Mouse (Mus musculus): ENCODE data around the gene Map7d2. TPM values are rescaled to one million over a fixed set of nuclear protein-coding genes. Genes with fewer than 3 reads are reported as not detected.
"Not testable (repeated sequence)": the region's sequence is repeated elsewhere in the genome, so short reads cannot be mapped to it uniquely, and the experiment has no call there.

The Map7d2 gene
- polyA plus RNA-seq (2015; fragmentation: Nextera tagmentation; extraction: Ambion mirVana) = 37.2 and 40.1 TPM in 2 replicates

GRCm38 (mm10) chrX:159414130-159414828 lies at the start of gene Map7d2:
Map7d2 (plus strand) TSS chrX:159414572.
- peak within 1 kb of the TSS; percentile 56 for H3K9ac ChIP-seq
- H3K27me3 ChIP-seq (replicated peaks) = no peaks in the 10 kb centered on the region
- WGBS = 21% methylated on average over 68 of the region's 83 CpGs
- H3K4me3 ChIP-seq = peak within 1 kb of the TSS; percentile 74
- H3K36me3 ChIP-seq (replicated peaks) = no peaks in the 10 kb centered on the region
- H3K4me1 ChIP-seq = no peaks in the 10 kb centered on the region
- H3K4me2 ChIP-seq = peak within 1 kb of the TSS; percentile 64
- no peaks in the 10 kb centered on the region for H3K9me3 ChIP-seq
- H3K27ac ChIP-seq = peak within 1 kb of the TSS; percentile 81
- peak; percentile 97 for ATAC-seq (replicated peaks)

GRCm38 (mm10) chrX:159371831-159372752 lies 42.3 kb upstream of the Map7d2 start, which contains the start of gene Eif1ax:
Eif1ax (plus strand) TSS chrX:159372178.
- Histone ChIP-seq H3K27me3 (replicated peaks) (no peaks in the 10 kb centered on the region), H3K9ac (peak within 1 kb of the TSS; percentile 57), H3K27ac (peak within 1 kb of the TSS; percentile 84), H3K4me3 (peak within 1 kb of the TSS; percentile 70), H3K36me3 (replicated peaks) (no peaks in the 10 kb centered on the region), H3K9me3 (no peaks in the 10 kb centered on the region), H3K4me1 (0 out of 2 replicates have a peak, but pooled peaks cover 3% of the 10 kb centered on the region), H3K4me2 (peak within 1 kb of the TSS; percentile 52)
- 14% methylated on average over 54 of the region's 76 CpGs for WGBS
- ATAC-seq (replicated peaks) = peak; percentile 96

- Histone ChIP-seq H3K27ac (peak overlapping the region; percentile 84), H3K4me1 (0 out of 2 replicates have a peak, but pooled peaks cover 3% of the 10 kb centered on the region), H3K9me3 (no peaks in the 10 kb centered on the region), H3K4me2 (peak overlapping the region; percentile 52), H3K27me3 (replicated peaks) (no peaks in the 10 kb centered on the region), H3K36me3 (replicated peaks) (no peaks in the 10 kb centered on the region; the same call in 1 of the 2 replicates), H3K4me3 (peak overlapping the region; percentile 70), H3K9ac (peak overlapping the region; percentile 57; the same call in 1 of the 2 replicates)
- WGBS = 18% methylated on average over 9 of the region's 9 CpGs
- ATAC-seq (replicated peaks) = no peak
Observed at GRCm38 (mm10) chrX:159372753-159373144, 41.6 kb upstream of the Map7d2 start.

DNA sequence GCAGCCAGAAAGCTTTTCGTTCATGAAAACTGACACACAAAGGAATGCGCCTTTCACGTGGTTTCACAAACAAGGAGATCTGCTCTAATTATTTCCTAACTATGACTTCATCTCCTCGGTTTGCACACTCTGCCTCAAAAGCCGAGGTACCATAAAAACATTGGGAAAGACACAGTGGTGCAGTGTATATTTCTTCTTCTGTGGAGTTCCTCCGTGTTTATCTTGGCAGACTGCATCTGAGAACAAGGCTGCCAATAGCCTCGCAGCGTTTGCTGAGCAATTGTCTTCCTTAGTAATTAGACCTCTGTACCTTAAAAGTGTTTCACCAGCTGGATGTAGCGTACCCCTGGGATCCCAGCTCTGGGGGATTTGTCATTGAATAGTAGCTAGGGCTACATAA lies 27.3 kb upstream of the Map7d2 start:
- no peaks in the 10 kb centered on the region for H3K27me3 ChIP-seq (replicated peaks)
- no peaks in the 10 kb centered on the region for H3K4me1 ChIP-seq
- H3K36me3 ChIP-seq (replicated peaks) = no peaks in the 10 kb centered on the region
- H3K27ac ChIP-seq = no peak overlapping the region
- no peaks in the 10 kb centered on the region for H3K9me3 ChIP-seq
- no peak for ATAC-seq (replicated peaks)
- H3K9ac ChIP-seq = no peak overlapping the region
- no peak overlapping the region for H3K4me2 ChIP-seq
- no peak overlapping the region for H3K4me3 ChIP-seq
- WGBS = 75% methylated on average over 9 of the region's 9 CpGs

DNA sequence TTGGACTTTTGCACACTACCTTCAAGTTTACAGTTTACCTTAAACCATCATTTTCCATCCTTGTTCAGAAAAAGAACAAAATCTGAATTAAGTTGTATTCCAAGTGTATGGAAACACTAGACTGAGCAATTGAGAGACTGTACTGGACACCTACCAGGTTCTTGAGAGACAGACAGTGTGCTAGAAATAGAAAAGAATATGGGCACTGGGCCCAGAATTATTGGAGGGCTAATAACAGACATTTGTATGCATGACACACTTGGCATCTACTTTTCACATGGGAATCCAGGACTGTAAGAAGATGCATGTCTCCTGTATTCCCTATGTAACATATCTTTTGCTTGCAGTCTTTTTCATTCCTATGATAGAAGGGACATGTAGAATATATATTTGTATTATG lies 25.4 kb upstream of the Map7d2 start:
- H3K27ac ChIP-seq = no peak overlapping the region
- H3K9me3 ChIP-seq = no peaks in the 10 kb centered on the region
- no peaks in the 10 kb centered on the region for H3K27me3 ChIP-seq (replicated peaks)
- H3K9ac ChIP-seq = no peak overlapping the region
- no peak overlapping the region for H3K4me2 ChIP-seq
- H3K4me1 ChIP-seq = no peaks in the 10 kb centered on the region
- no peak for ATAC-seq (replicated peaks)
- no peak overlapping the region for H3K4me3 ChIP-seq
- H3K36me3 ChIP-seq (replicated peaks) = no peaks in the 10 kb centered on the region

DNA sequence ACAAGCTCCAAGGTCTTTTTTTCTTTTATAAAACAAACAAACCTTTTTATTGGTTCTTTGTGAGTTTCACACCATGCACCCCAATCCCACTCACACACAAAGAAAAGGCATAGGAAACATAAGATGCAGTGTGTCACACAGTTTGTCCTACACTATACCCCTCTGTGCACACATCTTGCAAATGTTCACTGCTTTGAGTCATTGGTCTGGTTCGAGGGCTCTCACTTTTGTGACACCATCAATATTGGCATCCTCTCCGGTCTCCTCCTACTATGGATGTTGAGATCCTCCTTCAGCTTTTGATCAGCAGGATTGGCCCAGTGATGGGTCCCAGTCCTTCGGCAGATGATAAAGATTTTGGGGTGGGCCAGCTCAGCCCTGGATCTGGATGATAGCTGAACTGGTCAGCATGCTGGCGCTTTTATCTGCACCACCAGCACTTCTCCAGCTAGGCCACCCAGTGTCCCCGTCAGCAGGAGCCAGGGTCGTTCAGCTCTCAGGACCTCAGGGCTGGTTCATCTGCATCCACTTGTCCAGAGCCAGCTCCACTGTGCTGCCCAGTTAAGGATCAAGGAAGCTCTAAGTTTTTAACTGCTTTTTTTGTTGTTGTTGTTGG lies 23.9 kb upstream of the Map7d2 start:
- ATAC-seq (replicated peaks) = no peak
- H3K9ac ChIP-seq = no peak overlapping the region
- H3K27ac ChIP-seq = no peak overlapping the region
- H3K27me3 ChIP-seq (replicated peaks) = no peaks in the 10 kb centered on the region
- no peak overlapping the region for H3K4me3 ChIP-seq
- WGBS = 83% methylated on average over 6 of the region's 6 CpGs
- H3K4me1 ChIP-seq = no peaks in the 10 kb centered on the region
- H3K36me3 ChIP-seq (replicated peaks) = no peaks in the 10 kb centered on the region
- H3K4me2 ChIP-seq = no peak overlapping the region
- H3K9me3 ChIP-seq = no peaks in the 10 kb centered on the region

DNA sequence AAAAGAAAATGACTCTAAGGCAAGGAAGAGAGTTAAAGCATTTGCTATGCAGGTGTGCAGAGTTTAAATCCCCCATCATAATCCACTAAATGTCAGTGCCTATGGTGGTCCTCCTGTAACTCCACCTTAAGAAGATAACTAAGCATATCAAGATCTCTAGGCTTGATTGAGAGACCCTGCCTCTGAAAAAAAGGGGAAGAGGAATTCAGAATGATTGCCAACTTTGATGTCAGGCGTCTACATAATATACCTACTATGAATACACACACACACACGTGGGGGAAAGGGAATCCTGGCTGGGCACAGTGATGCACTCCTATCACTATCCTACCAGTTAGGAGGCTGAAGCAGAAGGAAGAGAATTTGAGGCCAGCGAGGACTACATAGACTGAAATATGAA lies 23.1 kb upstream of the Map7d2 start:
- H3K4me3 ChIP-seq = no peak overlapping the region

DNA sequence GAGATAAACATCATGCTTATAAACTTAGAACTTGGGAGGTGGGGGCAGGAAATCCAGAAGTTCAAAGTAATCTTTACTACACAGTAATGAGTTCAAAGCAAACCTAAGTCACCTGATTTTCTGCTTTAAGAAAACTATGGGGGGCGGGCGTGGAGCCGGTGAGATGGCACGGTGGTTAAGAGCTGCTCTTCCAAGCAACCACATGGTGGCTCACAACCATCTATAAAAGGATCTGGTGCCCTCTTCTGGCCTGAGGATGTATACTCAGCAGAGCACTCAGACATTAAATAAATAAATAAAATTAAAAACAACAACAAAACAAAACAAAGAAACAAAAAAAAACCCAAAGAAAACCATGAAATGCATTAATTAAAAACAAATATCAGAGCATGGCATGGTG lies 5.1 kb upstream of the Map7d2 start:
- Histone ChIP-seq H3K36me3 (replicated peaks) (no peaks in the 10 kb centered on the region), H3K27me3 (replicated peaks) (no peaks in the 10 kb centered on the region), H3K9ac (no peak overlapping the region), H3K27ac (no peak overlapping the region), H3K4me3 (no peak overlapping the region), H3K4me2 (no peak overlapping the region), H3K9me3 (no peaks in the 10 kb centered on the region), H3K4me1 (no peaks in the 10 kb centered on the region)
- 31% methylated on average over 4 of the region's 4 CpGs for WGBS
- ATAC-seq (replicated peaks) = no peak

More for the DNA sequence above, 23.1 kb upstream of the Map7d2 start:
- no peaks in the 10 kb centered on the region for H3K4me1 ChIP-seq
- H3K4me2 ChIP-seq = no peak overlapping the region
- H3K36me3 ChIP-seq (replicated peaks) = no peaks in the 10 kb centered on the region
- ATAC-seq (replicated peaks) = no peak
- 86% methylated on average over 3 of the region's 3 CpGs for WGBS
- H3K27me3 ChIP-seq (replicated peaks) = no peaks in the 10 kb centered on the region
- H3K9me3 ChIP-seq = no peaks in the 10 kb centered on the region
- no peak overlapping the region for H3K9ac ChIP-seq
- H3K27ac ChIP-seq = no peak overlapping the region

DNA sequence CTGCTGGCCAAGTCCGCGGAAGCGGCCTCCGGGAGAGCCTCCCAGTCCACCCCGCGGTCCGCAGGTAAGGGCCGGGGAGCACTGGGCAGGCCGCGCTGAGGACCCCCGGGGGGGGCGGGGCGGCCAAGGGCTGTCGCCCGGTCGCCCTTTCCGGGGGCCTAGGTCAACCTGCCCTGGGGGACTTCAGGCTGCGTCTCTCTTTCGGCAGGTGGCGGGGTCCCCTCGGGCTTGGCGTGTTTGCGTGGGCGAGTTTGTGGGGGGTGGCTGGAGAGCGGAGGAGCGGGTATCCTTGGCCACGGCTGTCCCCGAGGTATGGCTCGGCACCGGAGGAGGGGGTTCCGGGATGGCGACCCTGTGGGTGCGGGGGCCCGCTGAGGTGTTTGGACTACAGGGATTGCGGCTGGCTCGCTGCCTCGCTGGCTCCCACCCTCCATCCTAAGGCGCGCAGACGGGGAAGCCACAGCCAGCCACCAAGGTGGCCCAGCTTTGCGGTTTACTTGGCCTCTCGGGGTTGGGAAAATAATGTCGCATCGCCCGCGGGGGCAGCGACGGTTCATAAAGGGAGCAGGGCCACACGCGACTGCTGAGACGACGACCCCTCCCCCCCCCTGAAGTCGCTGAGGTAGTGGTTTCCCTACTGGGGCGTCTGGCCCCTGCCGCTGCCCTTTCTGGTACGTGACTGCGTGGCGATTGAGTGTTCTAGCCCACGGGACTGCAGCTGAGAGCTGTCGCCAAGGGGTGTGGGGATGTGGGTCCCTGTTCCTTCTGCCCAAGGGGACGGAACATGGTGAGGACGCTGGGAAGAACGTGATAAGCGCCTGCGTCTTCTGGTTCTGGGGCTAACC lies 679 bp downstream of the Map7d2 start:
- Histone ChIP-seq H3K9me3 (no peaks in the 10 kb centered on the region), H3K4me3 (peak overlapping the region; percentile 74), H3K27ac (peak overlapping the region; percentile 81), H3K4me2 (peak overlapping the region; percentile 64), H3K27me3 (replicated peaks) (no peaks in the 10 kb centered on the region), H3K9ac (peak overlapping the region; percentile 56), H3K4me1 (no peaks in the 10 kb centered on the region), H3K36me3 (replicated peaks) (no peaks in the 10 kb centered on the region)
- WGBS = 25% methylated on average over 59 of the region's 65 CpGs
- peak; percentile 84 for ATAC-seq (replicated peaks)

- not testable (repeated sequence) for H3K9ac ChIP-seq; H3K4me1 ChIP-seq; H3K36me3 ChIP-seq (replicated peaks); H3K27me3 ChIP-seq (replicated peaks); H3K9me3 ChIP-seq; H3K4me3 ChIP-seq; ATAC-seq (replicated peaks); H3K27ac ChIP-seq; H3K4me2 ChIP-seq
- WGBS = 92% methylated on average over 3 of the region's 3 CpGs
Observed at GRCm38 (mm10) chrX:159430507-159430906, 16.1 kb downstream of the Map7d2 start.

DNA sequence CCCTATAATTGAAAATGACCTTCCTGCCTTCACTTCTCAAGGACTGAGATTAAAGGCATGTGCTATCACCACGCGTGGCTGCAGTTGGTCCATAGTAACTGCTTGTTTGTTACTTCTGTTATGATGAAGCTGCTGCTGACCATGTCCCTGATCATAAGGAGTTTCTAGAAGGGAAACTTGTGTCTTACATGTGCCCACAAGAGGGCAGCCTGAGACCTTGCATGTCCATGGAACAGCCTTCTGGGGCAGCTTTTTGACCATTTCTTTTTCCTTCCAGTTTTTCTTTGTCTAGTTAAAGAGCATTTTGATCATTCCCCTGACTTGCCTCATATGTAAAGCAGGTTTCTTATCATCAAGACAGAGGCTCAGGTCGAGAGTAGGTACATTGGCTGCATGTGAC lies 27.8 kb downstream of the Map7d2 start:
- Histone ChIP-seq H3K4me2 (no peak overlapping the region), H3K9me3 (no peaks in the 10 kb centered on the region), H3K9ac (no peak overlapping the region), H3K27me3 (replicated peaks) (no peaks in the 10 kb centered on the region), H3K27ac (no peak overlapping the region), H3K36me3 (replicated peaks) (no peaks in the 10 kb centered on the region), H3K4me1 (no peaks in the 10 kb centered on the region), H3K4me3 (no peak overlapping the region)
- 41% methylated on average over 3 of the region's 3 CpGs for WGBS
- ATAC-seq (replicated peaks) = no peak
